Mouse (Mus musculus): ENCODE measurements around the gene Rom1. TPM values are rescaled to one million over a fixed set of nuclear protein-coding genes. Genes with fewer than 3 reads are reported as not detected.

The Rom1 gene
- polyA plus RNA-seq (2012; rRNA removed) = 23.4 and 23.7 TPM in 2 replicates

GRCm38 (mm10) chr19:8929224-8930088 is at the start of gene Rom1, which contains the start of gene Eml3:
Gene Rom1 (minus strand): TSS chr19:8929356.
Gene Eml3 (plus strand): TSS chr19:8929552.

GRCm38 (mm10) chr19:8966590-8967372 is 37.6 kb upstream of the Rom1 start, which contains the start of gene Eef1g:
Gene Eef1g (plus strand): TSS chr19:8967041.

GRCm38 (mm10) chr19:8953135-8954039 is 24.2 kb upstream of the Rom1 start, which contains the start of gene Tut1:
Gene Tut1 (plus strand): TSS chr19:8953847.

DNA sequence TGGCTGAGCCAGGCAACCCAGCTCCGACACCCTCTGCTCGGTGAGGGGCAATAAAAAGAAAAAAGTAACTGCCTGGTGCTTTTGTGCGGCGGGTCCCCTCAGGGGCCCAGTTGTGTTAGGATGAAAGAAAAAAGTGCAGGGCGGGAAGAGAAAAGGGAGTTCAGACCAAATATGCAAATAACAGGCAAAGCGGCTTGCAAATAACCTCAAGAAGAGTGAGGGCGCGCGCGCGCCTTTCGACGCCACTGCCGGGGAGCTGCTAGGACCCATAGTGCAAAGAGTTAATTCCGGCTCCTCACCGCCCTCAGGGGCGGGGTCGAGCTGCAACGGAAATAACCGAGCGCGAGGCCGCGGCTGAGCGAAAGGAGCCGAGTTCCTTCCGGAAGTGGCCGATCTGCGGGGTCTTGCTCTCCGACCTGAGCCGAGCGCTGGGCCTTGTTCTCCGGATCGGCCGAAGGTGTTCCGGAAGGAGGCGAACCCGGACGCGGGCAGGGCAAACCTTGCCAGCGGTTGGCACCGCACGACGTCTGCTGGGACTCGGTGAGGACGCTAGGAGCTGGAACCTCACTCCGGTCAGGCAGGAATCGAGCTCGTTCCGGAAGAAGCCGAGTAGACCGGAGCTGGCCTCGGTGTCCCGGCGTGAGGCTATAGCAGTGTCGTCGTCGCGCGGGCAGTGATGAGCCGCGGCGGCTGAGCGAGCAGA is 12.5 kb upstream of the Rom1 start, which contains the start of gene Mta2:
Gene Mta2, plus strand, starts transcription at position 361 of the 703 bp plus-strand sequence.

GRCm38 (mm10) chr19:8920073-8920736 is 9.0 kb downstream of the Rom1 start, which contains the start of gene B3gat3:
Gene B3gat3 (plus strand): TSS chr19:8920374.

GRCm38 (mm10) chr19:8897865-8898495 is 31.2 kb downstream of the Rom1 start, which contains the start of gene Ganab:
Gene Ganab (plus strand): TSS chr19:8898071.

GRCm38 (mm10) chr19:8892829-8893766 is 36.1 kb downstream of the Rom1 start, which contains the start of gene Ints5:
Gene Ints5 (plus strand): TSS chr19:8893005.

GRCm38 (mm10) chr19:8888511-8889385 is 40.4 kb downstream of the Rom1 start, which contains the start of the genes 1810009A15Rik and Gm49416:
Gene 1810009A15Rik (plus strand): TSS chr19:8888853.
Gene Gm49416 (plus strand): TSS chr19:8888926.

DNA sequence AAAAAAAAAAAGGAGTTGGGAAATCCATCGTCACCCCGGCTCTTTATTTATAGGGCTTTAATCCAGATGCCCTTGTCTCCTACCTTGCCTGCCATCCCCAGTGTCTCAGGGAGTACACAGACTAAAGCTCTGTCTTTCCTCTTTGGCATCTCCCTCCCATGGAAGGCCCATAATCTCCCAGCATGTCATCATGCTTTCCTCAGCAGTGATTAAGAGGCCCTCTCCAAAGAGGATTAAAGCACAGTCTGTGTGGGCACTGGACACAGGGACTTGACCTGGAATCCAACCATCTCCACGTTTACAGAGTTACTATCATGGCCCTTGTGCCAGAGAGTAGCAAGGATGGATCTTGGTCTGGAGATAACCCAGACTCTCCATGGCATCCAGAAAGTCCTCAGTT is 45.5 kb downstream of the Rom1 start, which contains the start of the genes Lbhd1 and Gm49403:
Gene Lbhd1, plus strand, starts transcription at position 117 of the 400 bp plus-strand sequence.
Gene Gm49403, plus strand, starts transcription at position 315 of the 400 bp plus-strand sequence.

DNA sequence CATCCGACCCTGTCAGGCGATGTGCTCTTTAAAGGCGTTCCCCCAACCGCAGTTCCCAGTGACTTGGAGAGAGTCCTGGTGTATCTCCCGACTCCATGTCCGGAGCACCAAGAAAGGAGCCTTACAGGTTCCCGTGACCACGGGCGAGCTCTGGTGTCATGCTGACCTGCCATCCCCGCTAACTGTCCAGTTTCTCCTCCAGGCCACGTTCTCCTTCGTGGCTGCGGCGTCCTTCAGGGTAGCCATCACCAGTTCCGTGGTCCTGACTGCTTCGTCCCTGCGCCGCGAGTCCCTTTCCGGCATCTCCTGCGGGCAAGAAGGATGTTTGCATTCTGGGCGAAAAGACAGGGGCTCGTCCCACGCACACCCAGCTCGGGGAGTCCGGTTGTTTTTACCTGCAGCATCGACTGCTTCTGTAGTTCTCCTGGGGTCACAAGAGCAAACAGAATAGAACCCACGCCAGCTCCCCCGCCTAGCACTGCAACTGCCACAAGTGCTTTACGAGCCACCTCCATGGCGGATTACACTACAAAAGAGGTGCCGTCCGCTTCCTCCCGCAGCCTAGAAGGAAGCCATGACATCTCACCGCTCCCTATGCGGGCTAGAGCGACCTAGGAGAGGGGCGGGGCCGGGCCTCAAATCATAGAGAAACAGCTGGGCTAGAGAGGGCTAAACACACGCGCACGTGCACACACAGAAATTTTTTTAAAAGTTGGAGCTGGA is 48.7 kb downstream of the Rom1 start, which contains the start of gene Uqcc3:
Gene Uqcc3, minus strand, starts transcription at position 613 of the 723 bp plus-strand sequence.

Other genes with a start within 250 kb of the Rom1 start
- gene Slc3a2, start 206.0 kb downstream of the Rom1 start, polyA plus RNA-seq (2012; rRNA removed) = 264 and 289 TPM in 2 replicates
- gene Wdr74, start 193.5 kb downstream of the Rom1 start, polyA plus RNA-seq (2012; rRNA removed) = 39.6 and 45.2 TPM in 2 replicates
- not detected in 2 replicates for gene 1700092M07Rik, start 188.6 kb downstream of the Rom1 start, polyA plus RNA-seq (2012; rRNA removed)
- 114 and 132 TPM in 2 replicates for gene Stx5a, start 187.9 kb downstream of the Rom1 start, polyA plus RNA-seq (2012; rRNA removed)
- gene Nxf1, start 172.3 kb downstream of the Rom1 start, polyA plus RNA-seq (2012; rRNA removed) = 61.6 and 71.3 TPM in 2 replicates
- gene Tmem223, start 158.4 kb downstream of the Rom1 start, polyA plus RNA-seq (2012; rRNA removed) = 276 and 327 TPM in 2 replicates
- gene Tmem179b, start 154.9 kb downstream of the Rom1 start, polyA plus RNA-seq (2012; rRNA removed) = 127 and 136 TPM in 2 replicates
- 26.9 and 28.3 TPM in 2 replicates for gene Taf6l, start 142.9 kb downstream of the Rom1 start, polyA plus RNA-seq (2012; rRNA removed)
- gene Polr2g, start 130.8 kb downstream of the Rom1 start, polyA plus RNA-seq (2012; rRNA removed) = 24.6 and 45.5 TPM in 2 replicates
- 3.0 and 3.2 TPM in 2 replicates for gene Zbtb3, start 126.8 kb downstream of the Rom1 start, polyA plus RNA-seq (2012; rRNA removed)
- gene Ttc9c, start 110.0 kb downstream of the Rom1 start, polyA plus RNA-seq (2012; rRNA removed) = 12.5 and 19.6 TPM in 2 replicates
- 16.0 and 24.5 TPM in 2 replicates for gene Hnrnpul2, start 109.3 kb downstream of the Rom1 start, polyA plus RNA-seq (2012; rRNA removed)
- gene AC129217.1, start 99.6 kb downstream of the Rom1 start, polyA plus RNA-seq (2012; rRNA removed) = 0.68 TPM in 1 of 2 replicates, not detected in the other
- 183 and 186 TPM in 2 replicates for gene Bscl2, start 91.9 kb downstream of the Rom1 start, polyA plus RNA-seq (2012; rRNA removed)
- gene Gng3, start 90.2 kb downstream of the Rom1 start, polyA plus RNA-seq (2012; rRNA removed) = 1.5 and 1.9 TPM in 2 replicates
- 3.2 and 4.4 TPM in 2 replicates for gene Lrrn4cl, start 78.6 kb downstream of the Rom1 start, polyA plus RNA-seq (2012; rRNA removed)
- 115 and 129 TPM in 2 replicates for gene Ubxn1, start 57.9 kb downstream of the Rom1 start, polyA plus RNA-seq (2012; rRNA removed)
- gene Uqcc3, start 48.4 kb downstream of the Rom1 start, polyA plus RNA-seq (2012; rRNA removed) = 22.7 and 33.5 TPM in 2 replicates
- gene Lbhd1, start 45.6 kb downstream of the Rom1 start, polyA plus RNA-seq (2012; rRNA removed) = 0.85 and 1.2 TPM in 2 replicates
- not detected in 2 replicates for gene Gm49403, start 45.4 kb downstream of the Rom1 start, polyA plus RNA-seq (2012; rRNA removed)
- 19.1 and 24.3 TPM in 2 replicates for gene 1810009A15Rik, start 40.5 kb downstream of the Rom1 start, polyA plus RNA-seq (2012; rRNA removed)
- not detected in 2 replicates for gene Gm49416, start 40.4 kb downstream of the Rom1 start, polyA plus RNA-seq (2012; rRNA removed)
- 37.5 and 40.2 TPM in 2 replicates for gene Ints5, start 36.4 kb downstream of the Rom1 start, polyA plus RNA-seq (2012; rRNA removed)
- gene Ganab, start 31.3 kb downstream of the Rom1 start, polyA plus RNA-seq (2012; rRNA removed) = 135 and 159 TPM in 2 replicates
- 118 and 124 TPM in 2 replicates for gene B3gat3, start 9.0 kb downstream of the Rom1 start, polyA plus RNA-seq (2012; rRNA removed)
- gene Eml3, start 196 bp upstream of the Rom1 start, polyA plus RNA-seq (2012; rRNA removed) = 73.5 and 83.4 TPM in 2 replicates
- gene Mta2, start 12.5 kb upstream of the Rom1 start, polyA plus RNA-seq (2012; rRNA removed) = 21.7 and 22.8 TPM in 2 replicates
- 24.1 and 25.9 TPM in 2 replicates for gene Tut1, start 24.5 kb upstream of the Rom1 start, polyA plus RNA-seq (2012; rRNA removed)
- 306 and 361 TPM in 2 replicates for gene Eef1g, start 37.7 kb upstream of the Rom1 start, polyA plus RNA-seq (2012; rRNA removed)
- gene Ahnak, start 59.9 kb upstream of the Rom1 start, polyA plus RNA-seq (2012; rRNA removed) = 16.0 and 16.5 TPM in 2 replicates
- gene Scgb1a1, start 158.6 kb upstream of the Rom1 start, polyA plus RNA-seq (2012; rRNA removed) = 5.3 TPM in 1 of 2 replicates, not detected in the other
- gene Asrgl1, start 206.3 kb upstream of the Rom1 start, polyA plus RNA-seq (2012; rRNA removed) = 2.3 and 2.6 TPM in 2 replicates